Comparison of ENCODE assay signal across 9 mouse cellular contexts in genomic region chr2:78873946-78874345, GRCm38 (mm10). TPM values are rescaled to one million over a fixed set of nuclear protein-coding genes. Genes with fewer than 3 reads are reported as not detected.
A peak's percentile ranks its signal among the peaks of the same experiment; 100 is the strongest.
DNase-seq lines count a peak whose midpoint lies in the region; ATAC-seq lines count a peak whose summit lies in the region.
"Had no signal": no experiment of that assay in that cellular context is flagged by ENCODE, and none has a peak within 500 bp of the region (broad histone marks: within the 10 kb centered on the region; RNA-seq: fewer than 3 reads in every experiment).

No protein-coding gene starts in this region.

- H3K4me3 ChIP-seq in limb, embryonic 11.5 days (ENCODE audit: low read depth, low read length): no peak overlapping the region
- H3K4me3 ChIP-seq in limb, embryonic 10.5 days: no peak overlapping the region
- H3K4me3 ChIP-seq in forebrain, embryonic 14.5 days (ENCODE audit: low read depth, low read length): peak overlapping the region; percentile 18
- peak overlapping the region; percentile 27 for H3K4me3 ChIP-seq in hindbrain, embryonic 16.5 days (ENCODE audit: low read length)
- peak overlapping the region; percentile 19 for H3K4me3 ChIP-seq in neural tube, embryonic 13.5 days

- DNase-seq in limb, embryonic 11.5 days (ENCODE audit: low spot score): no peak
- no peak for DNase-seq in limb, embryonic 10.5 days (ENCODE audit: low spot score)
- DNase-seq in forebrain, embryonic 14.5 days (ENCODE audit: low spot score): peak; percentile 6
- no peak for DNase-seq in thymus, postnatal 0 days (ENCODE audit: low spot score)
- DNase-seq in urinary bladder, postnatal 36 days (ENCODE audit: low spot score in 2 of 2): no peak
- no peak for DNase-seq in left cerebral cortex, postnatal 36 days (ENCODE audit: low spot score in 2 of 2)

- no peak overlapping the region for H3K27ac ChIP-seq in limb, embryonic 11.5 days (replicated peaks; ENCODE audit: low read depth, low read length)
- no peak overlapping the region for H3K27ac ChIP-seq in limb, embryonic 10.5 days
- no peak overlapping the region for H3K27ac ChIP-seq in forebrain, embryonic 14.5 days (ENCODE audit: low read depth, low read length)
- no peak overlapping the region for H3K27ac ChIP-seq in hindbrain, embryonic 16.5 days (ENCODE audit: low read depth, low read length)
- no peak overlapping the region for H3K27ac ChIP-seq in neural tube, embryonic 13.5 days (replicated peaks)
- H3K27ac ChIP-seq: macrophage had no signal

- intact Hi-C loops in left cerebral cortex, postnatal 36 days (cut with DNase I): loop anchor here (5.0 kb wide), 1 partner anchor 578 kb away; no protein-coding TSS in a partner anchor

- no peaks in the 10 kb centered on the region for H3K27me3 ChIP-seq in limb, embryonic 11.5 days (ENCODE audit: control insufficient read depth, insufficient read depth, low read length)
- no peaks in the 10 kb centered on the region for H3K27me3 ChIP-seq in limb, embryonic 10.5 days (ENCODE audit: low read depth, poor library complexity, severe bottlenecking)
- H3K27me3 ChIP-seq in forebrain, embryonic 14.5 days (replicated peaks; ENCODE audit: control insufficient read depth, insufficient read depth, low read length): no peaks in the 10 kb centered on the region
- H3K27me3 ChIP-seq in hindbrain, embryonic 16.5 days (replicated peaks; ENCODE audit: control insufficient read depth, insufficient read depth, low read length): no peaks in the 10 kb centered on the region
- H3K27me3 ChIP-seq in neural tube, embryonic 13.5 days: no peaks in the 10 kb centered on the region

- ATAC-seq in limb, embryonic 11.5 days (ENCODE audit: insufficient number of reproducible peaks, low FRiP score, low TSS enrichment, low read depth): no peak
- no peak for ATAC-seq in forebrain, embryonic 14.5 days
- ATAC-seq in hindbrain, embryonic 16.5 days: no peak
- ATAC-seq in neural tube, embryonic 13.5 days (ENCODE audit: low read depth): no peak

- peaks cover 4% of the 10 kb centered on the region; the same call in 1 of the 2 replicates for H3K36me3 ChIP-seq in limb, embryonic 11.5 days (ENCODE audit: control insufficient read depth, insufficient read depth, low read length)
- H3K36me3 ChIP-seq in limb, embryonic 10.5 days: peaks cover 24% of the 10 kb centered on the region
- H3K36me3 ChIP-seq in forebrain, embryonic 14.5 days (ENCODE audit: control insufficient read depth, insufficient read depth, low read length): peaks cover 6% of the 10 kb centered on the region; the same call in 1 of the 2 replicates
- H3K36me3 ChIP-seq in hindbrain, embryonic 16.5 days (ENCODE audit: control insufficient read depth, insufficient read depth, low read length): no peaks in the 10 kb centered on the region
- no peaks in the 10 kb centered on the region for H3K36me3 ChIP-seq in neural tube, embryonic 13.5 days

- peaks cover 6% of the 10 kb centered on the region for H3K4me1 ChIP-seq in limb, embryonic 11.5 days (ENCODE audit: control insufficient read depth, insufficient read depth, low read length)
- H3K4me1 ChIP-seq in limb, embryonic 10.5 days: peaks cover 39% of the 10 kb centered on the region
- H3K4me1 ChIP-seq in forebrain, embryonic 14.5 days (ENCODE audit: control insufficient read depth, insufficient read depth, low read length): peaks cover 30% of the 10 kb centered on the region
- H3K4me1 ChIP-seq in hindbrain, embryonic 16.5 days (ENCODE audit: control insufficient read depth, insufficient read depth, low read depth, low read length): peaks cover 27% of the 10 kb centered on the region
- H3K4me1 ChIP-seq in neural tube, embryonic 13.5 days (replicated peaks): peaks cover 68% of the 10 kb centered on the region

- peak overlapping the region; percentile 24; the same call in 1 of the 2 replicates for H3K4me2 ChIP-seq in limb, embryonic 11.5 days (ENCODE audit: low read depth, severe bottlenecking)
- H3K4me2 ChIP-seq in forebrain, embryonic 14.5 days (ENCODE audit: low read length): peak overlapping the region; percentile 48
- H3K4me2 ChIP-seq in hindbrain, embryonic 16.5 days (ENCODE audit: low read length): peak overlapping the region; percentile 41
- peak overlapping the region; percentile 56 for H3K4me2 ChIP-seq in neural tube, embryonic 13.5 days

- 32% methylated on average over 2 of the region's 2 CpGs for whole genome bisulfite sequencing in limb, embryonic 11.5 days
- WGBS in limb, embryonic 10.5 days: 51% methylated on average over 2 of the region's 2 CpGs
- 20% methylated on average over 2 of the region's 2 CpGs for WGBS in forebrain, embryonic 14.5 days
- 20% methylated on average over 2 of the region's 2 CpGs for WGBS in hindbrain, embryonic 16.5 days
- WGBS in neural tube, embryonic 13.5 days: 39% methylated on average over 2 of the region's 2 CpGs

- no peak overlapping the region; the same call in 1 of the 2 replicates for H3K9ac ChIP-seq in limb, embryonic 11.5 days (ENCODE audit: low read length)
- peak overlapping the region; percentile 26; the same call in 1 of the 2 replicates for H3K9ac ChIP-seq in forebrain, embryonic 14.5 days (ENCODE audit: low read length)
- peak overlapping the region; percentile 52 for H3K9ac ChIP-seq in hindbrain, embryonic 16.5 days (ENCODE audit: low read depth, low read length)
- H3K9ac ChIP-seq in neural tube, embryonic 13.5 days: peak overlapping the region; percentile 31; the same call in 1 of the 2 replicates

- no peaks in the 10 kb centered on the region for H3K9me3 ChIP-seq in limb, embryonic 11.5 days (ENCODE audit: control insufficient read depth, low read length)
- H3K9me3 ChIP-seq in limb, embryonic 10.5 days (replicated peaks): no peaks in the 10 kb centered on the region
- H3K9me3 ChIP-seq in forebrain, embryonic 14.5 days (replicated peaks; ENCODE audit: control insufficient read depth, low read length): no peaks in the 10 kb centered on the region
- no peaks in the 10 kb centered on the region for H3K9me3 ChIP-seq in hindbrain, embryonic 16.5 days (ENCODE audit: control insufficient read depth, low read length)
- H3K9me3 ChIP-seq in neural tube, embryonic 13.5 days: no peaks in the 10 kb centered on the region

RNA-seq across cellular contexts. Expression of gene Ube2e3, which starts 6.0 kb away (rescaled TPM):
- 263 and 271 TPM in 2 replicates for polyA plus RNA-seq in limb, embryonic 11.5 days (2014; fragmentation: Nextera tagmentation; extraction: Ambion mirVana)
- polyA plus RNA-seq in limb, embryonic 10.5 days (2016; fragmentation: Nextera tagmentation; extraction: Ambion mirVana): 210 and 235 TPM in 2 replicates
- 269 and 278 TPM in 2 replicates for polyA plus RNA-seq in forebrain, embryonic 14.5 days (2014; fragmentation: Nextera tagmentation; extraction: Ambion mirVana)
- polyA plus RNA-seq in hindbrain, embryonic 16.5 days (2015; fragmentation: Nextera tagmentation; extraction: Ambion mirVana): 247 and 257 TPM in 2 replicates
- 271 and 280 TPM in 2 replicates for polyA plus RNA-seq in neural tube, embryonic 13.5 days (2015; fragmentation: Nextera tagmentation; extraction: Ambion mirVana)
- polyA plus RNA-seq in thymus, postnatal 0 days (2015; fragmentation: Nextera tagmentation; extraction: Ambion mirVana): 118 and 132 TPM in 2 replicates
- 100 to 1,000 TPM; 102 to 110 TPM for total RNA-seq in left cerebral cortex, postnatal 36 days (2021)

Comparison
In these comparisons a context has a peak if more than half of its experiments do, and no peak if none do; other contexts are left out.
1. H3K4me3 ChIP-seq: peak in forebrain, embryonic 14.5 days (single experiment), hindbrain, embryonic 16.5 days (single experiment) and neural tube, embryonic 13.5 days (single experiment); none in limb, embryonic 11.5 days (single experiment) and limb, embryonic 10.5 days (single experiment).
2. Peak in every context shown above with its lines, with median percentiles within 50 percentile points of each other: H3K4me2 ChIP-seq.